Mouse (Mus musculus) adrenal gland, postnatal 14 days (tissue): ENCODE measurements around the gene Cript. TPM values are rescaled to one million over a fixed set of nuclear protein-coding genes. Genes with fewer than 3 reads are reported as not detected.

Experiments
- DNase-seq: peaks from one replicate; pipeline ENCODE4 v3.0.0; 2021; ENCODE audit warnings: mixed read lengths
- long read RNA-seq, 2 experiments: library from polyadenylated mRNA; stranded (forward); transcript quantifications; one replicate each; pipeline ENCODE4 v2.0.0; 2021
- total RNA-seq: library from RNA; stranded (reverse); gene quantifications from 2 replicates; pipeline ENCODE4 v1.2.3, GENCODE M21; 2021

Cript gene
- 54.2 and 55.5 TPM in 2 replicates for total RNA-seq
- long read RNA-seq, experiment 1, transcript Cript-201 (5 exons, 1,184 nt) = major isoform, 95 of 174 reads
- long read RNA-seq, experiment 1, partial matches to known transcripts = 20 of 174 reads
- long read RNA-seq, experiment 1, other reads (novel, unspliced or antisense) = 57 of 174 reads
- long read RNA-seq, experiment 2, transcript Cript-201 (5 exons, 1,184 nt) = major isoform, 95 of 183 reads
- long read RNA-seq, experiment 2, partial matches to known transcripts = 24 of 183 reads
- long read RNA-seq, experiment 2, other reads (novel, unspliced or antisense) = 63 of 183 reads

GRCm38 (mm10) chr17:87025269-87025949 is at the start of gene Cript, which contains the start of gene Pigf:
TSS of gene Cript (plus strand) at chr17:87025550.
TSS of gene Pigf (minus strand) at chr17:87025406.
- DNase-seq = peak; percentile 99

DNA sequence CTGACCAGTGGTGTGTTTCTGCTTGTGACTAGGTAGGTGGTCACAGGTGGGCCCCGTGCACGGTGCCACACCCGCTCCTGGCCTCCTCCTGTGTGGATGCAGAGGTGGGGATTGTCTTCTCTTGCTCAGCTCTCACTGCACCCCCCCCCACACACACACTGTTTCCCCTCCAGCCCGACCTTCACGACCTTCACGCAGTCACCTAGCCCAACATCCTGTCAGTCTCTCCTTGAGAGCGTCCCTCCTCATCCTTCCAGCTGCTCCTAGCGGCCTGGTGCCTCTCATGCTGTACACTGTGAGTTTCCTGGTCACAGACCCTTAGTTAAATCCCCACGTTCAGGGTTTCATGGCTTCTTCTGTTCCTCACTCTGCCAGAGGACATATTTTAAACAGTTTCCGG is 49.0 kb upstream of the Cript start:
- DNase-seq = no peak

DNA sequence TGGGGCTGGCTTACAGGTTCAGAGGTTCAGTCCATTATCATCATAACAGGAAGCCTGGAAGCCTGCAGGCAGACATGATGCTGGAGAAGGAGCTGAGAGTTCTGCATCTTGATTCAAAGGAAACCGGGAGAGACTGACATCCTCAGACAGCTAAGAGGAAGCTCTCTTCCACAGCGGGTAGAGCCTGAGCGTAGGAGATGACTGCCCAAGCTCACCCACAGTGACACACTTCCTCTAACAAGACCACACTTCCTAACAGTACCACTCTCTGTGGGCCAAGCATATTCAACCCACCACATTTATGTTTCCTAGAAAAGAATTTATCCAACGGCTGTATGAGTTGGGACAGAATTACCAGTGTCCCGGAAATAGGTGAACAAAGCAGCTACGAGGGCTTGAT is 46.9 kb upstream of the Cript start:
- no peak for DNase-seq

GRCm38 (mm10) chr17:86981205-86981604 is 44.1 kb upstream of the Cript start:
- DNase-seq = no peak

- no peak for DNase-seq
Measured at GRCm38 (mm10) chr17:86981701-86982100, 43.6 kb upstream of the Cript start.

DNA sequence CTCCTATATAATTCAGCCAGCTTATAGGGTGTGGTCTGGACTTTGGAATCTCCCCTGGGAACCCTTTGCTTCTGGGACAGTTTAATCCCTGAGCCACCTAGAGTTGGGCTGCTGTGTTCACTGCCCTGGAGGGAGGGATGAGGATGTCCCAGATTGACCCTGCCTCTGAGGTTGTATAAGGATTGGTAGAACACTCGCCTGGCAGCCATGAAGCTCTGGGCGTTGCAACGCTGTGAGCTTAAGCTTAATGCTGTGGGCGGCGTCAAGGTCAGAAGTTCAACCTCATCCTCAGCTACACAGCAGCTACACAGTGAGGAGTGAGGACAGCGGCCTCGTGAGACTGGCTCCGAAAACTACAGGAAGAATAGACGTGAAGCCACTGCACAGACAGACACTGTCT is 42.9 kb upstream of the Cript start:
- DNase-seq = no peak

- DNase-seq = no peak
Measured at GRCm38 (mm10) chr17:86986449-86987138, 38.8 kb upstream of the Cript start.

- DNase-seq = no peak
Measured at GRCm38 (mm10) chr17:86988161-86988560, 37.2 kb upstream of the Cript start.

DNA sequence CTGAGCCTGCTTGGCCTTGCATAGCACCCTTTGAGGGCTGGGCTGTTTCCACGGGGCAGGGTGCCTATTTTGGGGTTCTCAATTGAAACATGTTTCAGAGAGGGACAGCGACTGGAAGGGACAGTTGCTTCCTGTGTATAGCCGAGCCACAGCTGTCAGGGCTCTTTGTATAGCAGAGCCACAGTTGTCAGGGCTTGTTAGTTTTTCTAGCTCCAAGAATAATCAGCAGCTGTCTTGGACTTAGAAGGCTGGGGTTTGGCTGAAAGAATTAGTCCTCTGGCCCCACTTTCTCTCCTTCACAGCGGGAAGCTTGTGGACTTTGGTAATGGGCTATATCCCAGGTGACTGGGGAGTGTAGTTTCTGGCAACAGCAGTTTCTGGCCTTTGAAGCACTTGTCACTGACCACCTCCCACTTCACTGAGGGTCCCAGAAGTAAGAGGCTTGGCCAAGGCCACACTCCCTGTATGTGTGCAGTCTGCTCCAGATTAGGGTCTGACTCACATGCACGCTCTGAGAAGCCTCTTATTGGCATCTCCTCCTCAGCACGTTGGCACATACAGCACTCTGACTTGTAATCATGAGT is 36.7 kb upstream of the Cript start:
- no peak for DNase-seq

- no peak for DNase-seq
Measured at GRCm38 (mm10) chr17:86991306-86991705, 34.0 kb upstream of the Cript start.

DNA sequence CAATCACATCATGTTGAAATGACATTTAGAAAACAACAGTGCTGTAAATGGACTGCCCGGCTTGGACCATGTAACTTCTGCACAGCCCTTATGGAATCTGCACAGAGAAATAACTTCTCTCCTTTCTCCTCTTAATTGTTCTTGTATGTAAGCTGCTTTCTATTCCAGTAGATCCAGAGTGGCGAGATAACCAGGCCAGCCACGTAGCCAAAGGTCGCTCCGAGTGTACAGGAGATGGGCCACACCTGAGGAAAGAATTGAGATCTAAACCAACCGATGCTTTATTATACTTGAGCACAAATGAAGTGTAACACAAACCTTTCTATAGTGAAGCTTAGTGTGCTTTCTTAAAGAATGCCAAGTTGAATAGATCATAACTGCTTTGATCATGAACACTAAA is 28.0 kb upstream of the Cript start:
- DNase-seq = no peak

DNA sequence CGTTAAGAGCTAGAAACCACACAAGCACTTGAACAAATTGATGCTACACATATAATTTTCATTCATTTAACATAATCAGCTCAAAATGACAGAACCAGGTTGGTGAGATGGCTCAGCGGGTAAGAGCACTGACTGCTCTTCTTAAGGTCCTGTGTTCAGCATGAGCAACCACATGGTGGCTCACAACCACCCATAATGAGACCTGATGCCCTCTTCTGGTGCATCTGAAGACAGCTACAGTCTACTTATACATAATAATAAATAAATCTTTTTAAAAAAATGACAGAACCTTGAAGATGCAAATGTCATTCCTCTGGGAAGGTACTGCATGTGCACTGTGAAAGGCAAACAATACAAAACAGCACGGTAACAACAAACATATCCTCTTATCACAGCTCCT is 16.4 kb upstream of the Cript start:
- DNase-seq = no peak

GRCm38 (mm10) chr17:87011301-87012019 is 13.9 kb upstream of the Cript start:
- DNase-seq = peak; percentile 32

DNA sequence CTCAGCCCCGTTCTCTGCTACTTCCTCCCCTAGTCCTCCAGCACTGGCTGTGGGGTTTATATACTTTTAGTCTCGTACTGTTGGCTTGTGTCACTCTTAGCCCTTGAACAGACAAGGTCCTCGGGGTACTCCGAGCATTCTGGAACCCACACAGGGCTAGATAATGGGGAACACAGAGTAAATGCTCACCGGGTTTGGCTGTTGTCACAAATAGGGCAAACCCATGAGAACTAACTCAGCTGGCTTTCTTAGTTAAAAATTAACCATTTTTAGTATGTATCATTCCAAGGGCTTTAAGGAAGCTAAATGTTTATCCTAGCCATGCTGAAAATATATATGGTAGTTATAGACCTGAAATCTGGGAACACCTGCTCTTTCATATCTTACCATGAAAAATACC is 5.7 kb upstream of the Cript start:
- no peak for DNase-seq

DNA sequence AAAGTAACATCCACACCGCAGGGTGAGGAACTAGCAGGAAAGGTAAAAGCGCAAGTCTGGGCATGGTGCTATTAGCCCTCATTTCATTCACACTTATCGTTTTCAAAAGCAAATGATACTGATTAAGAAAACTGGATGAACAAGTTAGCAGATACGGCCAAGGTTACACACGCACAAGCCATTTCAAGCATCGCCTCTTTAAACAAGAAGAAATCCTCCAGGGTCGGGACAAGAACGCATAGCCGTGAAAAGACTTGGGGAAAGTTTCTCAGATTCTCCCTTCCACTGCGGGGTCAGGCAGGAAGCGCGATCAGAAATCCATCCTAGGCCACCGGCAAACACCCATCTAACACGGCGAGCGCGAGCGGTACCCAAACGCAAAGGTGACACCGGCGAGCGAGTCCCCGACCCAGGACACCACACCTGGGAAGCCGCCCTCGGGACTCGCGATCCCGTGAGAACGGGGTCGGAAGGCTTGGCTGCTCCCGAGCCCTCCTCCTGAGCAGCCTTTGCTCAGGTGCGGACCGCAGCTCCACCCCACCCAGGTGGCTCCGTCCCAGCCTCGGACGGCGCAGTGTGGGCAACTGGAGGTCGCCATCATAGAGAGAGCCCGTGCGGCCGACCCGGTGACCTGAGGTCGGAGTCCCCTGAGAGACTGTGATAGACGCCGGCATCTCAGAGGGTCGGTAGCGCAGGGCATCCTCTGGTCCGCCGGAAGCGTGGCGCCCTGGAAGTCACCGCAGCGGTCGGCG is 683 bp upstream of the Cript start:
- peak; percentile 19 for DNase-seq

DNA sequence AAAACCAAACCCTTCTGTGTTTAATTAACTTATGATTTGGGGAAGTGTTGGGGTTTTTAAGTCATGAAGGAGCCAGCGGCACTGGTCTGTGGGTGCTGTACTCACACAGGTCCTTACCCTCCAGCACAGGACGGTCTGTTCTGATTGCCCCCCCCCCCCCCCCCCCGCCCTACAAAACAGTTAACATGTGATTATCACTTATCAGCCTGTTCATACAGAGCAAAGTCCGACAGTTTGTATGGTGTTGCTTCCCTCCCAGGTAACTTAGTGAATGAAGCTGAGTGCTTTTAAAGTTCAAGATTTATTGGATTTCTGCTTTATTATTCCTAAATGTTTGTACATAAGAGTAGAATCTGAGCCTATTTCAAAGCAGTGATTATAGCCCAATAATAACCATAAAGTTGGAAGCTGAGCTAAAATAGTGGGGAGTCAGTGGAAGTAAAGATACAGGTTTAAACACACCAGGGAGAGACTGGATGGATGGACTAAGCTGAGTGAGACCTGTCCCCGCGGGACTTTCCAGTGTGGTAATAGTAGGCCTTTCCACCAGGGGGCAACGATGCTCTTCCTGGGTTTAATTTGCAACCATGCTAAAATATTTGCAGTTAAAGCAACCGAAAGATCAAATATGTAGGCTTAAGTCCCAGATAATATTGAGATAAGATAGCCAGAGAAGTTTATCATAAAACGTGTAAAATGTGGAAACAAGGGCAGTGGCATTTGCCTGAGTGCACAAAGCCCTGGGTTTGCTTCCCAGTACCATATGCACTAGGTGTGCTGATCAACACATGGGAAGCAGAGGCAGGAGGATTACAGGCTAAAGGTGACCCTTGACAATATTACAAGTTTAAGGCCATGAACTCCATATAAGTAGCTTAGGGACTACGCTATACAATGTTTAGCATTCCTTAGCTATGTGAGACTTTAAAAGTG is 11.1 kb downstream of the Cript start:
- DNase-seq = peak; percentile 68

DNA sequence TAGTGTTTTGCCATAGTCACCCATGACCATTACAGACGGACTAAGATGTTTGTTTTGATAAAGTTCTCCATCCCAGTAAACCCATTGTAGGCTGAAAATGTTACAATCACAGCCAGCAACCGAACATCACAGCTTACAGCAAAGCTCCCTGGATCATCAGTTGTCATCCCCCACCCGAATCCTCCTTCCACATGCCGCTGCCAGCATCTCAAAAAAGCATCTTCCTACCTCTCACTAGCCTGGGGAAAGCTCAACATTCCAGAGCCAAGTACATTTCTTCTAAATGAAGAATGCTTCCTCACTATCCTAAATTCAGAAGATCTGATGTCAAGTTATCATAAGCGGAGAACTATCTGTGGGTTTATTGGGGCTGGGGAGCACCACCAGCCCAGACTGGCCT is 13.1 kb downstream of the Cript start:
- DNase-seq = no peak

- DNase-seq = peak; percentile 52
Measured at GRCm38 (mm10) chr17:87041739-87042138, 16.4 kb downstream of the Cript start.

DNA sequence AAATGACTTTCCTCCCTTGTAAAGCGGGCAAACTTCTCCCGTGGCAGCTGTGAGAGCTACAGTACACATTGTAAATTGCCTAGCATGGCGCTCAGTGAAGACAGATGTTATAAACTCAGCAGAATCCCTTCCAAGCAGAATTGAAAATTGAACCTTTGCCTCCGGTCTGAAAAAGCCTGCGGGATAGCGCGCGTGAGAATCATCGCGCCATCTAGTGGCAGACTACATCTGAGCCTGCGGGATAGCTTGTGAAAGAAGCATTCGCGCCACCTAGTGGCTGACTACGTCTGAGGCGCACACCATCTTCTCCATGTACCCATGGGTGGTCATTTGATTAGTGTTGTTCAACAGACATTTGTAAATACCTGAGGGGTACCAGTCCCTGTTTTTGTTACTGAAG is 19.0 kb downstream of the Cript start:
- peak; percentile 93 for DNase-seq

DNA sequence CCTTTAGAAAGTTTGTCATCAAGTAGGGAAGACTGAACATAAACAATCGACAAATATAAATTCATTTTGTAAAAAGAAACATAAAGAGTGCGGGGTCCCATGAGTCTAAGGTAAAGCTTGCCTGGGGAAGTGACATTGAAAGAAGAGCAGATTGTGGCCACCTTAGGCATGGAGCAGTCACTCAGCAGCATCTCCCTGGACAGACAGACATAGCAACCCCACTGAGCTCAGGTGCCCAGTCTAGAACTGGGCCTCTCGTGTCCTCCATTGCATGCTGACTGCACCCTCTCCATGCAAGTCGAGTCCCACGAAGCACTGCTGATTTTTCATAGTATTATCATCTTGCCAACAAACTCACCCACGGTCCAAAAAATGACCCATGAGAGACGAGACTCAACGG is 19.4 kb downstream of the Cript start:
- DNase-seq = no peak
